Comparison of ENCODE assay signal across 17 mouse cellular contexts in genomic region chr1:85999853-86000570, GRCm38 (mm10). TPM values are rescaled to one million over a fixed set of nuclear protein-coding genes. Genes with fewer than 3 reads are reported as not detected.
DNase-seq lines count a peak whose midpoint lies in the region; ATAC-seq and TF ChIP-seq lines count a peak whose summit lies in the region.
"Had no signal": no experiment of that assay in that cellular context is flagged by ENCODE, and none has a peak within 500 bp of the region (broad histone marks: within the 10 kb centered on the region; RNA-seq: fewer than 3 reads in every experiment).

No protein-coding gene starts in this region.

- TF ChIP-seq POLR2A in kidney, adult 2 months (IDR thresholded peaks at IDR 0.05; ENCODE audit: low read depth, low read length), result no peak

- no peak overlapping the region for H3K4me3 ChIP-seq in kidney, adult 2 months (ENCODE audit: insufficient read depth, low read depth, low read length)
- no peak overlapping the region for H3K4me3 ChIP-seq in kidney, embryonic 14.5 days (ENCODE audit: low read length)
- H3K4me3 ChIP-seq: forebrain, embryonic 13.5 days; heart, embryonic 15.5 days; hindbrain, embryonic 12.5 days; limb, embryonic 12.5 days; liver, embryonic 15.5 days; myocyte had no signal

- 57% methylated on average over 18 of the region's 18 CpGs for WGBS in kidney, adult 2 months
- 74% methylated on average over 18 of the region's 18 CpGs for whole genome bisulfite sequencing in kidney, embryonic 14.5 days

- H3K9me3 ChIP-seq in kidney, embryonic 14.5 days (ENCODE audit: control insufficient read depth, low read length), result no peaks in the 10 kb centered on the region
- H3K9me3 ChIP-seq: forebrain, embryonic 13.5 days; heart, embryonic 15.5 days; hindbrain, embryonic 12.5 days; limb, embryonic 12.5 days; liver, embryonic 15.5 days had no signal

- no peaks in the 10 kb centered on the region for H3K27me3 ChIP-seq in kidney, adult 2 months (replicated peaks; ENCODE audit: control insufficient read depth, insufficient read depth, low read length)
- H3K27me3 ChIP-seq in kidney, embryonic 14.5 days (ENCODE audit: control insufficient read depth, insufficient read depth, low read length), result no peaks in the 10 kb centered on the region
- H3K27me3 ChIP-seq: forebrain, embryonic 13.5 days; heart, embryonic 15.5 days; hindbrain, embryonic 12.5 days; limb, embryonic 12.5 days; liver, embryonic 15.5 days had no signal

- no peaks in the 10 kb centered on the region for H3K36me3 ChIP-seq in kidney, adult 2 months (ENCODE audit: control insufficient read depth, insufficient read depth, low read length)
- no peaks in the 10 kb centered on the region for H3K36me3 ChIP-seq in kidney, embryonic 14.5 days (ENCODE audit: control insufficient read depth, insufficient read depth, low read length)
- H3K36me3 ChIP-seq: heart, embryonic 15.5 days; hindbrain, embryonic 12.5 days; limb, embryonic 12.5 days; liver, embryonic 15.5 days had no signal

- no peak overlapping the region for H3K4me2 ChIP-seq in kidney, embryonic 14.5 days (replicated peaks; ENCODE audit: low read depth, low read length)
- H3K4me2 ChIP-seq: forebrain, embryonic 13.5 days; heart, embryonic 15.5 days; hindbrain, embryonic 12.5 days; limb, embryonic 12.5 days; liver, embryonic 15.5 days; midbrain, embryonic 11.5 days had no signal

- intact Hi-C loops in left cerebral cortex, postnatal 14 days (cut with DNase I), result no loop called here

- no peaks in the 10 kb centered on the region for H3K4me1 ChIP-seq in kidney, adult 2 months (ENCODE audit: control insufficient read depth, insufficient read depth, low read length)
- no peaks in the 10 kb centered on the region for H3K4me1 ChIP-seq in kidney, embryonic 14.5 days (ENCODE audit: control insufficient read depth, insufficient read depth, low read length)
- H3K4me1 ChIP-seq: forebrain, embryonic 13.5 days; heart, embryonic 15.5 days; hindbrain, embryonic 12.5 days; limb, embryonic 12.5 days; liver, embryonic 15.5 days had no signal

- no peak overlapping the region for H3K9ac ChIP-seq in kidney, embryonic 14.5 days (ENCODE audit: low read depth, low read length)
- H3K9ac ChIP-seq: forebrain, embryonic 13.5 days; heart, embryonic 15.5 days; hindbrain, embryonic 12.5 days; limb, embryonic 12.5 days; liver, embryonic 15.5 days had no signal

- no peak for ATAC-seq in kidney, embryonic 14.5 days (ENCODE audit: low FRiP score, low TSS enrichment)
- ATAC-seq: forebrain, embryonic 13.5 days had no signal

- no peak for TF ChIP-seq CTCF in kidney, adult 2 months (conservative IDR thresholded peaks at IDR 0.05; ENCODE audit: insufficient read depth, insufficient read length, low read depth, low read length)

- DNase-seq in kidney, adult 2 months, result peak; percentile 32
- peak; percentile 56 for DNase-seq in CD4-positive helper T cell, adult 2 months (ENCODE audit: low read depth, low spot score)
- DNase-seq in brain, adult 2 months (ENCODE audit: low read depth, low spot score), result peak; percentile 67
- DNase-seq in left cerebral cortex, postnatal 14 days (ENCODE audit: low spot score in 2 of 2), result peak; percentile 24 to 32
- DNase-seq in heart, postnatal 4 days, result no peak
- DNase-seq in gastrocnemius, adult 8-10 months (ENCODE audit: low spot score in 2 of 2), result no peak
- DNase-seq: cerebellum, adult 18-20 months; spleen, adult 18-20 months had no signal

- no peak overlapping the region for H3K27ac ChIP-seq in kidney, adult 2 months (ENCODE audit: insufficient read depth, low read depth, low read length)
- H3K27ac ChIP-seq in kidney, embryonic 14.5 days (ENCODE audit: low read depth, low read length), result no peak overlapping the region
- H3K27ac ChIP-seq: forebrain, embryonic 13.5 days; heart, embryonic 15.5 days; hindbrain, embryonic 12.5 days; limb, embryonic 12.5 days; liver, embryonic 15.5 days had no signal

RNA-seq across cellular contexts. Expression of gene Spata3, which starts 16.6 kb away (rescaled TPM):
- polyA plus RNA-seq in kidney, adult 2 months (2012; rRNA removed), result 0.33 and 0.39 TPM in 2 replicates
- 0.34 TPM in 1 of 2 replicates, not detected in the other for polyA plus RNA-seq in kidney, embryonic 14.5 days (2014; fragmentation: Nextera tagmentation; extraction: Ambion mirVana)
- under 1 TPM; 0.46 to 0.47 TPM for total RNA-seq in left cerebral cortex, postnatal 14 days (2021)
- total RNA-seq in heart, postnatal 4 days (2021), result not detected
- not detected for total RNA-seq in gastrocnemius, adult 8-10 months (2022)
- total RNA-seq: granulocyte monocyte progenitor cell, adult 5-6 weeks had no signal
- polyA plus RNA-seq: forebrain, embryonic 13.5 days; heart, embryonic 15.5 days; hindbrain, embryonic 12.5 days; limb, embryonic 12.5 days; midbrain, embryonic 11.5 days; myocyte had no signal

RNA-seq across cellular contexts. Expression of gene Gpr55, which starts 39.2 kb away (rescaled TPM):
- 0.03 TPM in 1 of 2 replicates, not detected in the other for polyA plus RNA-seq in kidney, adult 2 months (2012; rRNA removed)
- polyA plus RNA-seq in kidney, embryonic 14.5 days (2014; fragmentation: Nextera tagmentation; extraction: Ambion mirVana), result 0.07 TPM in 1 of 2 replicates, not detected in the other
- total RNA-seq in left cerebral cortex, postnatal 14 days (2021), result under 1 TPM; 0.11 TPM
- total RNA-seq in heart, postnatal 4 days (2021), result not detected
- total RNA-seq in gastrocnemius, adult 8-10 months (2022), result not detected
- total RNA-seq: granulocyte monocyte progenitor cell, adult 5-6 weeks had no signal
- polyA plus RNA-seq: forebrain, embryonic 13.5 days; limb, embryonic 12.5 days; midbrain, embryonic 11.5 days; myocyte had no signal

RNA-seq across cellular contexts. Expression of gene 2810459M11Rik, which starts 45.7 kb away (rescaled TPM):
- 0.13 and 0.20 TPM in 2 replicates for polyA plus RNA-seq in kidney, adult 2 months (2012; rRNA removed)
- 0.81 and 1.7 TPM in 2 replicates for polyA plus RNA-seq in kidney, embryonic 14.5 days (2014; fragmentation: Nextera tagmentation; extraction: Ambion mirVana)
- 1 to 10 TPM; 5.2 to 7.5 TPM for total RNA-seq in left cerebral cortex, postnatal 14 days (2021)
- total RNA-seq in heart, postnatal 4 days (2021), result not detected
- total RNA-seq in gastrocnemius, adult 8-10 months (2022), result not detected
- total RNA-seq: granulocyte monocyte progenitor cell, adult 5-6 weeks had no signal
- polyA plus RNA-seq: myocyte had no signal

Comparison
In these comparisons a context has a peak if more than half of its experiments do, and no peak if none do; other contexts are left out.
1. DNase-seq: peak in kidney, adult 2 months (single experiment), CD4-positive helper T cell, adult 2 months (single experiment), brain, adult 2 months (single experiment) and left cerebral cortex, postnatal 14 days (2 of 2); none in heart, postnatal 4 days (single experiment) and gastrocnemius, adult 8-10 months (0 of 2).
2. RNA of gene 2810459M11Rik, which starts 45.7 kb away (total RNA-seq): 5.2 to 7.5 TPM in left cerebral cortex, postnatal 14 days; not detected in heart, postnatal 4 days and not detected in gastrocnemius, adult 8-10 months; every median in the first group is over 4 times any median in the second.